Mouse (Mus musculus): ENCODE measurements around the gene Ifnar1. TPM values are rescaled to one million over a fixed set of nuclear protein-coding genes. Genes with fewer than 3 reads are reported as not detected.
"Not testable (repeated sequence)": the region's sequence is repeated elsewhere in the genome, so short reads cannot be mapped to it uniquely, and the experiment has no call there.

Gene Ifnar1
- 18.2 and 19.6 TPM in 2 replicates for polyA plus RNA-seq (2012; ENCODE audit: insufficient read depth, insufficient read length, missing spikeins)

- Histone ChIP-seq H3K27ac (replicated peaks; ENCODE audit: low read depth, low read length) (peak within 1 kb of the TSS; percentile 80), H3K4me3 (ENCODE audit: insufficient read depth, low read depth, low read length) (peak within 1 kb of the TSS; percentile 69), H3K4me1 (ENCODE audit: control insufficient read depth, insufficient read depth, insufficient read length, low read length) (peaks cover 6% of the 10 kb centered on the region)
Measured at GRCm38 (mm10) chr16:91484808-91485700, at the start of gene Ifnar1. TSS of gene Ifnar1 (plus strand) at chr16:91485238.

- peak overlapping the region; percentile 61; the same call in 1 of the 2 replicates for H3K27ac ChIP-seq (replicated peaks; ENCODE audit: low read depth, low read length)
- no peak overlapping the region for H3K4me3 ChIP-seq (ENCODE audit: insufficient read depth, low read depth, low read length)
- H3K4me1 ChIP-seq (ENCODE audit: control insufficient read depth, insufficient read depth, insufficient read length, low read length) = peaks cover 37% of the 10 kb centered on the region
Measured at GRCm38 (mm10) chr16:91438081-91438480, 47.0 kb upstream of the Ifnar1 start.

GRCm38 (mm10) chr16:91438599-91438998 is 46.4 kb upstream of the Ifnar1 start:
- Histone ChIP-seq H3K27ac (replicated peaks; ENCODE audit: low read depth, low read length) (peak overlapping the region; percentile 61), H3K4me1 (ENCODE audit: control insufficient read depth, insufficient read depth, insufficient read length, low read length) (peaks cover 35% of the 10 kb centered on the region)
- H3K4me3 ChIP-seq (ENCODE audit: insufficient read depth, low read depth, low read length) = not testable (repeated sequence)

GRCm38 (mm10) chr16:91441366-91441765 is 43.7 kb upstream of the Ifnar1 start:
- H3K4me1 ChIP-seq (ENCODE audit: control insufficient read depth, insufficient read depth, insufficient read length, low read length) = peaks cover 24% of the 10 kb centered on the region
- no peak overlapping the region for H3K4me3 ChIP-seq (ENCODE audit: insufficient read depth, low read depth, low read length)
- H3K27ac ChIP-seq (replicated peaks; ENCODE audit: low read depth, low read length) = peak overlapping the region; percentile 70

- H3K4me3 ChIP-seq (ENCODE audit: insufficient read depth, low read depth, low read length) = no peak overlapping the region
- peaks cover 20% of the 10 kb centered on the region for H3K4me1 ChIP-seq (ENCODE audit: control insufficient read depth, insufficient read depth, insufficient read length, low read length)
- H3K27ac ChIP-seq (replicated peaks; ENCODE audit: low read depth, low read length) = no peak overlapping the region
Measured at GRCm38 (mm10) chr16:91441811-91442240, 43.2 kb upstream of the Ifnar1 start.

DNA sequence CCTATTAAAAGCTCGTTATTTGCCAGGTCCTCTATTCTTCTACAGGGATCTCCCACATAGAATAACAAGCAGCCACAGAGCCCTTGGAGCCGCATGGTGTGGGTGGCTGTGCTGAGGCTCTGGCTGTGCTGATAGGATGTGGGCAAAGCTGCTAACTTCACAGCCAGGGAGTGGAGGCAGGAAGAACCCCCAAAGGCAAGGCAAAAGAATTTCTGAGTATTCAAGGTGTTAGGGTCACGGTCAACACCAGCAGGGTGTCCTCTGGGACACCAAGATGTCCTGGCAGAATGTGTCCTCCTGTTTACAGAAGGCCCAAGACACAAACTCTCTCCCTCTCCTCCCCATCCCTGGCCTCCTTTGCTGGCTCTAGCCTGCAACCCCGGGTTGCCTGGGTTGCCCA is 42.6 kb upstream of the Ifnar1 start:
- H3K4me1 ChIP-seq (ENCODE audit: control insufficient read depth, insufficient read depth, insufficient read length, low read length) = peaks cover 17% of the 10 kb centered on the region
- H3K27ac ChIP-seq (replicated peaks; ENCODE audit: low read depth, low read length) = no peak overlapping the region
- no peak overlapping the region for H3K4me3 ChIP-seq (ENCODE audit: insufficient read depth, low read depth, low read length)

- H3K4me3 ChIP-seq (ENCODE audit: insufficient read depth, low read depth, low read length) = no peak overlapping the region
- no peak overlapping the region for H3K27ac ChIP-seq (replicated peaks; ENCODE audit: low read depth, low read length)
- H3K4me1 ChIP-seq (ENCODE audit: control insufficient read depth, insufficient read depth, insufficient read length, low read length) = peaks cover 17% of the 10 kb centered on the region
Measured at GRCm38 (mm10) chr16:91443211-91443611, 41.8 kb upstream of the Ifnar1 start.

GRCm38 (mm10) chr16:91444847-91445246 is 40.2 kb upstream of the Ifnar1 start:
- H3K27ac ChIP-seq (replicated peaks; ENCODE audit: low read depth, low read length) = no peak overlapping the region
- H3K4me1 ChIP-seq (ENCODE audit: control insufficient read depth, insufficient read depth, insufficient read length, low read length) = peaks cover 7% of the 10 kb centered on the region
- H3K4me3 ChIP-seq (ENCODE audit: insufficient read depth, low read depth, low read length) = no peak overlapping the region

GRCm38 (mm10) chr16:91445566-91445965 is 39.5 kb upstream of the Ifnar1 start:
- no peak overlapping the region for H3K4me3 ChIP-seq (ENCODE audit: insufficient read depth, low read depth, low read length)
- H3K4me1 ChIP-seq (ENCODE audit: control insufficient read depth, insufficient read depth, insufficient read length, low read length) = peaks cover 7% of the 10 kb centered on the region
- no peak overlapping the region for H3K27ac ChIP-seq (replicated peaks; ENCODE audit: low read depth, low read length)

DNA sequence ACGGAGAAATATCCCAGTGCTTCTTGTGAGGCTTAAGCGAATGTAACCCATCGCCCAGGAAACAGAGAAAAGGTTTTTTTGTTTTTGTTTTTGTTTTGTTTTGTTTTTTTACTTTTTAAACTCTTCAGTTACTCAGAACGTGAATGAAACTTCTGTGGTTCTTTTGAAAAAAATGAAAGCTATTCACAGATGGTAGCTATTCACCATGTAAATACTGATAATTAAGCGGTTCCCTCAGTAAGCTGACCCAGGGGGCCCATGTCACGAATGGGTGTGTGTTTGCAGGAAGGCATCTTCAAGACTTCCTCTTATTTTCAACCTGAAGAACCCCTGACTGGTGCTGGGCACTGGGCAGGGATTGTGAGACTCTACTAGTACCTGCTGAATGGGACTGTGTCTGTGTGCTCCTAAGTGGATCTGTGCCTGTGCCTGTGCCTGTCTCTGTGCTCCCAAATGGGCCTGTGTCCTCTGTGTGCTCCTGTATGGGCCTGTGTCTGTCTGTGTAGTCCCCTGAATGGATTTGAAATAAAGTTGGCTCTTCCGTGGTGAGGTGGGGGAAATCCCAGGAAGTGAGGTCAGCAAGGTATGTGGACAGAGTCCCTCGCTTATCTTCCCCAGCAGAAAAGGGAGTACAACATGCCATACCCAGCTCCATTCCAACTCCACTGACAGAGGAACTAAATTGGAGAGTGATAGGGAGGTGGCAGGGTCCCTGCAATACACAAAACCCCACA is 38.1 kb upstream of the Ifnar1 start:
- H3K4me3 ChIP-seq (ENCODE audit: insufficient read depth, low read depth, low read length) = no peak overlapping the region
- no peak overlapping the region for H3K27ac ChIP-seq (replicated peaks; ENCODE audit: low read depth, low read length)
- H3K4me1 ChIP-seq (ENCODE audit: control insufficient read depth, insufficient read depth, insufficient read length, low read length) = peaks cover 2% of the 10 kb centered on the region

DNA sequence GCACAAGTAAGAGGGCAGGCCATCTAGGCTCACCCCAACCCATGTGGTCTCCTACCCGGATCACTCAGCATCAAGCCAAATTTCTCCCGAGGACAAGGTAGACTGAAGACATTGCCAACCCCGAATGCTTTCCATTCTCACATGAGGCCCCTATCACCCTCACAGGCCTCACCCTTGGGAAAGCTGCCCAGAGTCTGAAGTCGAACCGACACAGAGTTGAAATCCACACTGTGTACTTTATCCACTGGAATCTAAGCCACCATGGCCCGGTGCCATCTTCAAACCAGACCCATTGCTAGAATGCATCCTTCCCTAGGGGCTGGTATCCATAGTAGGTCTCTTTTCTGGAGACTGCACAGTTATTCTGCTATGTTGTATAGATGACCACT is 37.5 kb upstream of the Ifnar1 start:
- no peak overlapping the region for H3K4me3 ChIP-seq (ENCODE audit: insufficient read depth, low read depth, low read length)
- H3K27ac ChIP-seq (replicated peaks; ENCODE audit: low read depth, low read length) = no peak overlapping the region
- peaks cover 6% of the 10 kb centered on the region for H3K4me1 ChIP-seq (ENCODE audit: control insufficient read depth, insufficient read depth, insufficient read length, low read length)

- no peak overlapping the region for H3K27ac ChIP-seq (replicated peaks; ENCODE audit: low read depth, low read length)
Measured at GRCm38 (mm10) chr16:91448088-91448487, 37.0 kb upstream of the Ifnar1 start.

DNA sequence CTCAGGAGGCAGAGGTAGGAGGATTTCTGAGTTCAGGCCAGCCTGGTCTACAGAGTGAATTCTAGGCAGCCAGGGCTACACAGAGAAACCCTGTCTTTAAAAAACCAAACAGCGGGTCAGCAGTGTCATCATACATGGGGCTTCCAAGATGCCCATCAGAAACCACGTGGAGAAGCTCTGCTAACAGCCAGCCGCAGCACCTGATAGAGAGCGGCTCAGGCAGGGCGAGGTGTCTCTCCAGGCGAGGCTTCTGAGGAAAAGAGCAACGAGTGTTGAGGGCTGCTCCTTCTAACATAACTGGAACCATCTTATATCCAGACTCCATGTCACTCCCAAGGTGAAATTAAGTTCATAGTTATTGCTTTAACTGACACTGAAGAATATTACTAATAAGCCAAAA is 36.1 kb upstream of the Ifnar1 start:
- Histone ChIP-seq H3K4me3 (ENCODE audit: insufficient read depth, low read depth, low read length) (no peak overlapping the region), H3K4me1 (ENCODE audit: control insufficient read depth, insufficient read depth, insufficient read length, low read length) (peaks cover 15% of the 10 kb centered on the region), H3K27ac (replicated peaks; ENCODE audit: low read depth, low read length) (no peak overlapping the region)

More at GRCm38 (mm10) chr16:91448088-91448487, 37.0 kb upstream of the Ifnar1 start:
- peaks cover 10% of the 10 kb centered on the region for H3K4me1 ChIP-seq (ENCODE audit: control insufficient read depth, insufficient read depth, insufficient read length, low read length)
- H3K4me3 ChIP-seq (ENCODE audit: insufficient read depth, low read depth, low read length) = no peak overlapping the region

DNA sequence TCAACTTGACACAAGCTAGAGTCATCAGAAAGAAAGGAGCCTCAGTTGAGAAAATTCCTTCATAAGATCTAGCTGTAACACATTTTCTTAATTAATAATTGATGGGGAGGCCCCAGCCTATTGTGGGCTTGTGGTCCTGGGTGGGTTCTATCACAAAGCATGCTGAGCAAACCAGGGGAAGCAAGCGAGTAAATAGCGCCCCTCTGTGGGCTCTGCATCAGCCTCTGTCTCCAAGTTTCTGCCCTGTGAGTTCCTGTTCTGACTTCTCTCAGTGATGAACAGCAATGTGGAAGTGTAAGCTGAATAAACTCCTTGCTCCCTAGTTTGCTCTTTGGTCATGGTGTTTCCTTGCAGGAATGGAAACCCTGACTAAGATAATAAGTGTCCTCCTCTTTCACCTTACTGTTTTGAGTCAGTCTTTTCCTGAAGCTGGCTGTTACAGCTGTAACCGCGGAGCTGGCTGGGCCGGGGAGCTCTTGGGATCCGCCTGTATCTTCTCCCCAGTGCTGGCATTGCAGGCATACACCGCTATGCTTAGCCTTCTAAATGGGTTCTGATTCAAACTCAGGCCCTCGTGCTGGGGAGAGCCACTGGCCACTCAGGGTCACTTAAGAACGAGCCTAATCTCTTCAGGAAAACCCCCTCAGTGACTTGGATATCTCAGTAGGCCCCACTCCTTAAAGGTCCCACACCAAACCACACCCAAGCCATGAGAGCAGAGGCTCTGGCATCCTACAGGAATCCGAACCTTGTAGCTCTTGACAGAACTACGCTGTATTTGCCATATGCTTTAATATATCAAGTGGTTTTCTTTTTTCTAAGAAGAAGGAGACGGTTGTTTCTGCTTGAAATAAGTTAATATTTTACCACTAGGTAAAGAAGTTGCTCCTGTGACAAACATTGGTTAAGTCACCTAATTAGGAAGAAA is 34.6 kb upstream of the Ifnar1 start:
- H3K27ac ChIP-seq (replicated peaks; ENCODE audit: low read depth, low read length) = no peak overlapping the region
- H3K4me3 ChIP-seq (ENCODE audit: insufficient read depth, low read depth, low read length) = no peak overlapping the region
- H3K4me1 ChIP-seq (ENCODE audit: control insufficient read depth, insufficient read depth, insufficient read length, low read length) = peaks cover 17% of the 10 kb centered on the region

All from brown adipose tissue, adult 24 weeks (tissue).